Mouse (Mus musculus): ENCODE results near the gene Lpcat2.

The Lpcat2 gene

DNA sequence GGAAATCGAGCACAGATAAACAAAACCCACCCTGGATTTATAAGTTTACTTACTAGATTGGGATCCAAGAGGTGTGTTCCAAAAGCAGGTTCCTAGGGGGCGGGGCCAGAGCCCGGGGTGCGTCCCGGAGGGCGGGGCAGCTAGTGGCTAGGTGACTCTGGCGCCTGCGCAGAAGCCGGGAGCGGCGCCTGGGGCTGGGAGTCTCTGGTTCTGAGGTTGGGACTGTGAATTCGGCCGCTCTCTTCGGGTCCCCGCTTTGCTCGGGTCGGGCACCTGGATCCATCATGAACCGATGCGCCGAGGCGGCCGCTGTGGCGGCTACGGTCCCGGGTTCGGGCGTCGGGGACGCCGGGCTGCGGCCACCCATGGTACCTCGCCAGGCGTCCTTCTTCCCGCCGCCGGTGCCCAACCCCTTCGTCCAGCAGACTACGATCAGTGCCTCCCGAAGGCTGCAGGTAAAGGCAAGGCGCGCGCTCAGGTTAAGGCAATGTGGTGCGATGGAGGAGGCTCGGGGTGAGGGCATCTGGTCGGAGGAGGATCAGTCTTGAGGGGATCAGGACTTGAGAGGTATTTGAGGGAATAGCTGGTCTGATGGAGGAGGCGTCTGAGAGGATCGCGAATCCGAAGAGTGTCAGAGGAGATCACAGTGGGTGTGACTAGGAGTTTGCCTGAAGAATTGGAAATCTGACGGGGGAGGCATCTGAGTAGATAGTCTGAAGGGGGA lies at the start of gene Lpcat2:
TSS of gene Lpcat2 (plus strand) at position 169 of the 724 bp plus-strand sequence.
- in situ Hi-C loops (cut with MboI; ENCODE audit: low pct_unique_long_range_greater_than_20kb in 1 of 2, low sequenced_read_pairs in 2 of 2, unreplicated experiment in 1 of 2) = no loop called here

DNA sequence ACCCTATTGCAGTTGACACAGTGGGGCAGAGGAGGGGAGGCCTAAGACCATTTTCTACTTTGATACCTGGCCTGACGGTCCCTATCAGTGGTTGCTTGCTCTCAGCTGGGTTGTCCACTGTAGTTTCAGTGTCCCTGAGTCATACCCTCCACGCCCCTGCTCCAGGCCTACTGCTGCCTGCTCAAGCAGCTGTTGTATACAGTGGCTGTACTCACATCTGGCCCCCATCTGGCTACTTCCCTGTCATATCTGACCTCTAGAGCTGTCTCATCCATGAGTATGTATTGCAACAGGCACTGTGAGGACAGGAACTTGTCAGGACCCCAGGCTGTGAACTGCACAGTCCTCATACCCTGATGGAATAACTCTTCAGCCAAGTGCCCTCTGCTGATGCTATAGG lies 42.4 kb upstream of the Lpcat2 start:
- in situ Hi-C loops (cut with MboI; ENCODE audit: low pct_unique_long_range_greater_than_20kb in 1 of 2, low sequenced_read_pairs in 2 of 2, unreplicated experiment in 1 of 2) = loop anchor here in 1 of 2 experiments (10.0 kb wide), 1 partner anchor 182 kb away; no protein-coding TSS in a partner anchor

DNA sequence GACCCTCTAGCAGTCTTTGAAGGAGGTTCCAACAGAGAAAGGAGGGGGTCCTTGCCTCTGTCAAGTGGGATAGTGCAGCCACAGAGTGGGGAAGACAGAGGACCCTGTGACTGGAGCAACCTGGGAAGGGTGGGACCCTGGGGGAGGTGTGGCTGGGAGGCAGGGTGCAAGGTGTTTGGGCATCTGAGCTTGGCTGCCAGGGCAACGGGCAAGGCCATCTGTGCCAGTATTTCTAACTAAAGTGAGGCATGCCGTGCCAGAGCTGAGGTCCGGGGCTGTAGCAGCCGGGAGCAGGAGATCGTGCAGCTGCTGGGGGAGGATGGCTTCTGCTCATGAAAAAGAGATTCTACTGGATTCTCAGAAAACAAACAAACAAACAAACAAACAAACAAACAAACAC lies 39.5 kb upstream of the Lpcat2 start:
- in situ Hi-C loops (cut with MboI; ENCODE audit: low pct_unique_long_range_greater_than_20kb in 1 of 2, low sequenced_read_pairs in 2 of 2, unreplicated experiment in 1 of 2) = loop anchor here in 1 of 2 experiments (10.0 kb wide), 1 partner anchor 179 kb away; no protein-coding TSS in a partner anchor

DNA sequence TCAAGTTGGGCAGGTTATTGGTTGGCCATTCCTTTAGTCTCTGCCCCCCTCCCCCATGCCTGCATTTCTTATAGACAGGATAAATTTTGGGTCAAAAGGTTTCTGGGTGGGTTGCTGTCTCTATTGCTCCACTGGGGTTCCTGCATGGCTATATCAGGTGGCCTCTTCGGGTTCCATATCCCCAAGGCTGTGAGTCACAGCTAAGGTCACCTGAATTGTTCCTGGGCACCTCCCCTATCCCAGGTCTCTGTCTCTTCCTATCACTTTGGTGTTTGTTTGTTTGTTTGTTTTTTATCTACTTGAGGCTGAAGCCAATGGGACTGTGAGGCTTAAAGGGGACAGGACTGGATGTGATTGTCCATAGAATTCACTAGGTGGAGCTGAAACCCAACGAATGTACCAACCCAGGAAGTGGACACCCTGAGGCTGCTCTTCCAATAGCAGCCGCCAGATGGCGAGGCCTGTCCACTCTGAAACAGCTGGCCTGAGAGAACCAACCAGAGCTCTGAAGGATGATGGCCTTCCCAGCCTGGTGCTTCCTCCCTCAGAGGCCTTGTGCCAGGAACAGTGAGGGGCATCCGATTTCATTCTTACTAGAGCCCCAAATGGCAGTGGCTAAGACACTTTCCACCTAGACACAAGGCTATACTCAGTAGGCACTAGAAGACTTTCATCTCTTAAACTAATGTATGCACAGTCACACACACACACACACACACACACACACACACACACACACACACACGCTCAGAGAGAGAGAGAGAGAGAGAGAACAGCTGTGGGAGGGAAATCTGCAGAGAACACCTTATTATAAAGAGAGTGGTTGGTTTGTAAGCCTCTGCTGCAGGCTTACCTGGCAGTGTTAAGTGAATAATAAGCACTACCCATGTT lies 37.0 kb upstream of the Lpcat2 start:
- in situ Hi-C loops (cut with MboI; ENCODE audit: low pct_unique_long_range_greater_than_20kb in 1 of 2, low sequenced_read_pairs in 2 of 2, unreplicated experiment in 1 of 2) = loop anchor here in 1 of 2 experiments (10.0 kb wide), 1 partner anchor 177 kb away; no protein-coding TSS in a partner anchor

DNA sequence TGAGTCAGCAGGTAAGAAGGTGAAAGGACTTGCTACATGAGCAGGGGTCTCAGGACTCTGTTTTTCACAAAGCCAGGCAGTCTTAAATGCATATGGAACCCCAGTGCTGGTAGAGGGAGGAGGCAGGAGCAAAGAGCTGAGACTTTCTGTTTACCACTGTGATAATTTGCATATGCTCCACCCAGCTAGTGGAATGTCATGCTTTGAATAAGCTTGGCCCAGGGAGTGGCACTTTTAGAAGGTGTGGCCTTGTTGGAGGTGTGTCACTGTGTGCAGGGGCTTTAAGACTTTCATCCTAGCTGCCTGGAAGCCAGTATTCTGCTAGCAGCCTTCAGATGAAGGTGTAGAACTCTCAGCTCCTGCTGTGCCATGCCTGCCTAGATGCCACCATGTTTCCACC lies 34.0 kb upstream of the Lpcat2 start:
- in situ Hi-C loops (cut with MboI; ENCODE audit: low pct_unique_long_range_greater_than_20kb in 1 of 2, low sequenced_read_pairs in 2 of 2, unreplicated experiment in 1 of 2) = loop anchor here in 1 of 2 experiments (10.0 kb wide), 1 partner anchor 174 kb away; no protein-coding TSS in a partner anchor

DNA sequence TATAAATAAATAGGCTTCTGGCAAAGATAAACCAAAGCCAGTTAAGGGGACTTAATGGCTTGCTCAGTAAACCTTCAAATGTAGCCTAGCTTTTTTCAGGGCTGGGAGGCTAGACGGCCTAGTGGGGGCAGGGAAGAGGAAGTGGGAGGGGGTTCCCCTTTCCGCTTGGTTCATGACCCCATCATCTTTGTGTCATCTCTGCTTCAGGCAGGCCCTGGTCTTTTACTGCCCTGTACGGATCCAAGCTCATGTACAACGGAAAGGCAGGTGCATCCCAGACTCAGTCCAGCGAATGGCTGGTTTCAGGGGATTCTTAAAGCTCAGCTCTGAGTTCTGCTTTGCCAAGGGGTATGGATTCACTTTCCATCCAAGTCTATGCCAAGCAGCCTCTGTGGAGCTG lies 32.8 kb upstream of the Lpcat2 start:
- in situ Hi-C loops (cut with MboI; ENCODE audit: low pct_unique_long_range_greater_than_20kb in 1 of 2, low sequenced_read_pairs in 2 of 2, unreplicated experiment in 1 of 2) = loop anchor here in 1 of 2 experiments (10.0 kb wide), 1 partner anchor 172 kb away; no protein-coding TSS in a partner anchor

DNA sequence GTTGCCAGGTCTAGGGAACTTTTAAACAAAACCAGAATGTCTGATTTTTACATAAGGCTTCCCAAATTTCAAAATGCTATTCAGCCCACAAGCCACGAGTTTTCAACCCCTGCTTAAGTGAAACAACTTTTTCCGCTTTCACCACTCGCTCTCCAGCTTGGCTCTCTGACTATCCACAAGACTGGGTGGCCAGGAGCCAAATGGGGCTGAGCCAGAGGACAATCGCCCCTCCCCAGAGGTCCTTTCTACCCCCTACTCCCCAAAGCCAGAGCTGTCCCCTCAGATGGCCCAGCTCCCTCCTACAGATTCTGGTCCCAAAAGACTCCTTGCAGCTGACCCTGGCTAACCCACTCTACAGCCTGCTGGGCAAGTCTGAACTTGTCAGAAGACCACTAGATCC lies 29.1 kb upstream of the Lpcat2 start:
- in situ Hi-C loops (cut with MboI; ENCODE audit: low pct_unique_long_range_greater_than_20kb in 1 of 2, low sequenced_read_pairs in 2 of 2, unreplicated experiment in 1 of 2) = loop anchor here in 1 of 2 experiments (10.0 kb wide), 1 partner anchor 169 kb away; no protein-coding TSS in a partner anchor

DNA sequence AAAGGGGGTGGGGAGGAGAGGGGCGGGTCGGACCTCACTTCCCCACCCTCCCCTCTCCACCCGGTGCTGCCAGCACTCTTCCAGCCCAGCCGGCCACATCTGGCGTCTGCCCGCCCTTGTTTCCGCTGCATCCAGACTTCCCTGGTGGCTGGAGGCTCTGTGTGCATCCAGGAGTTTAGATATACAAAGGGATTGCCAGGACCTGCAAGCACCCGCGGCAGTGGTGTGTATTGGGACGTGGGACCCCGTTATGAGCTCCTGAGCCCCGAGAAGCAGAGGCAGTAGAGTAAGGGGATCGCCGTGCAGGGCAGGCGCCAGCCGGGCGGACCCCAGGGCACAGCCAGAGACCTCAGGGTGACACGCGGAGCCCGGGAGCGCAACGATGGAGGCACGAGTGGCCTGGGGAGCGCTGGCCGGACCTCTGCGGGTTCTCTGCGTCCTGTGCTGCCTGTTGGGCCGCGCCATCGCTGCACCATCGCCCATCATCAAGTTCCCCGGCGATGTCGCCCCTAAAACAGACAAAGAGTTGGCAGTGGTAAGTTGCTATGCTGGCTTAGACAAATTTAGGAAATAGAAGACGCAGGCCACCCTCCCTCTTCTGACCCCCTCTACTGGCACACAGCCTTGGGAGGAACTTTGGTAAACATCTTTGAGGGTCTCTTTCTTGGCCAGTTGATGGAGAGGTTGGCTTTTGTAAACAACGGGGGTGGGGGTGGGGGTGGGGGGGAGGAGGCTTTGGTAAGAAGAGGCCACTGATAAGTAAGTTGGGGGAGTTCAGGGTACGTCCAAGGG lies 27.7 kb upstream of the Lpcat2 start, which contains the start of gene Mmp2:
TSS of gene Mmp2 (plus strand) at position 49 of the 792 bp plus-strand sequence.
- in situ Hi-C loops (cut with MboI; ENCODE audit: low pct_unique_long_range_greater_than_20kb in 1 of 2, low sequenced_read_pairs in 2 of 2, unreplicated experiment in 1 of 2) = loop anchor here in 1 of 2 experiments (10.0 kb wide), 1 partner anchor 167 kb away; no protein-coding TSS in a partner anchor

DNA sequence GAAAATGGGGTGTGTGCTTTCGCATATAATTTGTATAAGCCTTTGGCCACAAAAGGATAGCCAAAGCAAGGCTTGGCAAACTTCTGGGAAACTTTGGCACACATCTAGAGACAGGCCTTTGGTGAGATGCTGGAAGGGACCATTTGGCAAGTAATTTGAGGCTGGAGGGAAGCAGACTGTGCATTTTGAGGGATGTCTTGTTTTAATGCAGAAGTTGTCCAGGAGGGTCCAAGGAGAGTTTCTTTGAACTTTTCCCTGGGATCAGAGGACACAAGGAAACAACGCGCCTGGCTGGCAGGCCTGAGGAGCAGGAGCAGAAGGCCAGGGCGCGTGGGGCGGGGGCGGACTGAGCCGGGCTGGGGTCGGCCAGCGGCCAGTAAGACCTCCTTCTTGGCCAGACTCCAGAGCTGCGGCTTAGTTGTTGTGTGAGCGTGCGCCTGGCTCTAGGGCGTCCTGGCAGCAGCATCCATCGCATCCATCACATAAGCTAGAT lies 26.8 kb upstream of the Lpcat2 start:
- in situ Hi-C loops (cut with MboI; ENCODE audit: low pct_unique_long_range_greater_than_20kb in 1 of 2, low sequenced_read_pairs in 2 of 2, unreplicated experiment in 1 of 2) = loop anchor here in 1 of 2 experiments (10.0 kb wide), 1 partner anchor 167 kb away; no protein-coding TSS in a partner anchor

DNA sequence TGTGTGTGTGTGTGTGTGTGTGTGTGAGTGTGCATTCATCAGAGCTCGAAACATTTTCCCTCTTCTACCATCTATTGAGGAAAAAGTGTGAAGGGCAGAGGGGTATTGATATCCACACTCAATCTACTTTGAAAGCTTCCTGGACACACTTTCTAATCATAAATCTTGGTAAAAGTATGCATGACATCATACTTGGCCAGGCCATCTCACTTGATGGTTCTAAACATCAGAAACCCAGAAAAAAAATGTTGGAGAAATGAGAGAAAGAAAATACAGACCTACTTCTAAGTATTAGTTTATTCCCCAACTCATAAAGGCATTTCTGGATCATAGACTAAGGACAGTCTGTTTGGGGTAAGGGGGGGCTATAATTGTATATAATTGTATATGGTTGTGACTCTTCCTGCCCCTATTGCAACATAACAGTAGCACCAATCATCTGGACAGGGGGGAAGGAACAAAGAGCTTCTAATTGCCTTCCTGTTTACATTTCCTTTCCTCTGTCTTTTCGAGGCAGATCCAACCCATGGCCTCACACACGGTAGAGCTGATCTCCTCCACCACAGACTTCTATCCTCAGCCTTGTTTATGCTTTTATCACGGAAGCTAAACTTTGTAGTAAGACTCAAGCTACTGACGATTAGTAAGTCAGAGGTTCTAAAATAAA lies 20.9 kb upstream of the Lpcat2 start:
- in situ Hi-C loops (cut with MboI; ENCODE audit: low pct_unique_long_range_greater_than_20kb in 1 of 2, low sequenced_read_pairs in 2 of 2, unreplicated experiment in 1 of 2) = no loop called here

DNA sequence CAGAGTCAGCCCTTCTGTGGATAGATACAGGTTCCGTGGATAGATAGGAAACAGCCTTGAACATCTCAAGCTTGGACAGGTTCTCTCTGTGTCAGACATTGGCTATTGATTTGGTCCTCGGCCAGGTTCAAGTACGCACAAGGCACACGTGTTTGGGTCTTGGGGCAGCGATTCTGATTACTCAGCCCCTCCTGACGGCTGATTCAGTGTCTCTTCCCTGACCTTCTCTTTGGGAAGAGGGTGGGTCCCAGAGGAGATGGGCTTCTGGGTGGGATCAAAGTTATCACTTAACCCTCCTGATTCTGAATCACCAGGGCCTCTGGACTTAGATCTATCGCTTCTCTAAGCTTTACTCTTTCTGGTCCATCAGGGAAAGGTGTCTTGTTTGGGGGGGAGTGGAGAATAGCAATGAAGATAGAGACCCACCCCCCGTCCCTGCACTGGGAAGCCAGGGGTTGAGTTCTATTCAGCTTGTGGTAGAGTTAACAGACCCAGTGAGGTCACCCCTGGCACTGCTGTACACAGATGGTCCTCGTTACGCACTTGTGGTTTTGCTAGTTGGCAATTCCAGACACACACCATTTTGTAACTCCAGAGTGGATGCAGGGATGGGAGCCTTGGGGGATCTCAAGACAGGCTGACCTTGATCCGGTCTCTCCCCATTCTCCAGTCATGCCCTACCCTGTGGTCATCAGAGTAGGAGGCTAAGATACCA lies 20.2 kb upstream of the Lpcat2 start:
- in situ Hi-C loops (cut with MboI; ENCODE audit: low pct_unique_long_range_greater_than_20kb in 1 of 2, low sequenced_read_pairs in 2 of 2, unreplicated experiment in 1 of 2) = no loop called here

DNA sequence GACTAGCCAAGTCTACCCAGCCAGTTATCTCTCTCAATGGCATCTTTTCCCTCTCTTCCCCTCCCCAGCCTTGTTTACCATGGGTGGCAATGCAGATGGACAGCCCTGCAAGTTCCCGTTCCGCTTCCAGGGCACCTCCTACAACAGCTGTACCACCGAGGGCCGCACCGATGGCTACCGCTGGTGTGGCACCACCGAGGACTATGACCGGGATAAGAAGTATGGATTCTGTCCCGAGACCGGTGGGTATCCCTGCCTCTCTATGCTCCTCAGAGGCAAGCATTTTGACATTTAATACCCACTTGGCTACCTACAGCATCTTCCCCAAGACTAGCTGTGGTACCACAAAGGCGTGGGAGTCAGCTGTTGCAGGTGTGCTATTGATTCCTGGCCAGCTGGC lies 19.2 kb upstream of the Lpcat2 start:
- in situ Hi-C loops (cut with MboI; ENCODE audit: low pct_unique_long_range_greater_than_20kb in 1 of 2, low sequenced_read_pairs in 2 of 2, unreplicated experiment in 1 of 2) = no loop called here

DNA sequence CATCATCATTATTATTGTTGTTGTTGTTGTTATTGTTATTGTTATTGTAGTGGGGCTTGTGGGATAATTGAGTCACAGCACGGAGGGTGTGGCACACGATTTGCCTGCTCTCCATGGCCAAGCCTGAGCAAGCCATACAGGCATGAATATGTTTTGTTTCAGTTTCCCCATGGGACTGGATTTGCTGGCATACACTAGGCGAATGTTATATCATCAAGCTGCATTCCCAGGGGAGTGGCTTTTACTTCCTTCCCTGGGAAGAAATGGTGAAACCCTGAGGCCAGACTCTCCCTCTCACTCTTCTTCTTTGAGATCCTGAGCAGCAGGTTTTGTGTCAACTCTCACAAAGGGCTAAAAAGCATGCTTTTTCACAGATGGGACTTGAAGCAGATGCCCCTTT lies 16.5 kb upstream of the Lpcat2 start:
- in situ Hi-C loops (cut with MboI; ENCODE audit: low pct_unique_long_range_greater_than_20kb in 1 of 2, low sequenced_read_pairs in 2 of 2, unreplicated experiment in 1 of 2) = no loop called here

DNA sequence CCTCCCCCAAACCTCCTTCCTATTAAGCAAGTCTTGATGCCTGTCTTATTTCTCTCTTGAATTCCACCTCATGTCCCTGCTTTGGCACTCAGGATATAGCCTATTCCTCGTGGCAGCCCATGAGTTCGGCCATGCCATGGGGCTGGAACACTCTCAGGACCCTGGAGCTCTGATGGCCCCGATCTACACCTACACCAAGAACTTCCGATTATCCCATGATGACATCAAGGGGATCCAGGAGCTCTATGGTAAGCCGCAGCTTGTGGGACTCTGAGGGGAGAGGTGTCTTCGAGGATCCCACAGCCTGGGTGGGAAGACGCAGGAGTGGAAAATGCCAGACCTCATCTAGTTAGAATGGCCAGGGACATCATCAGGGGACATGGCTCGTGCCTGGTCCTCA lies 16.0 kb upstream of the Lpcat2 start:
- in situ Hi-C loops (cut with MboI; ENCODE audit: low pct_unique_long_range_greater_than_20kb in 1 of 2, low sequenced_read_pairs in 2 of 2, unreplicated experiment in 1 of 2) = no loop called here

DNA sequence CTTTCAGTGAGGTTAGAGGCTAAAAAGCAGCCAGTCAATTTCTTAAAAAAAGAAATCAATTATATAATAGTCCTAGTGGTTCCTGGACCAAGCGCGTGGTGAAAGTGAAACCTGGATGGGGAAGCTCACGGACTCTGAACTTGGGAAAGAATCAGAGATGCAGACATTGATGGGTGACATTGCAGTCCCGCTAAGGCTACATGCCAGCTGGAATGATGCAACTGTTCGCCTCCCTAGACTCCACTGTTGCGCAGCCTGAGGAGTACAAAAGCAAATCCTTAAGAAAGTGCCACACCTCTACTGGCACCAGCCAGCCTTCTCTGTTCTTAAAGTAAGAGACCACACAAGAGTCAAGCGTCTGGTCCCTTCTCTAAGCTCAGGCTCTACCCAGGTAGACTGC lies 15.3 kb upstream of the Lpcat2 start:
- in situ Hi-C loops (cut with MboI; ENCODE audit: low pct_unique_long_range_greater_than_20kb in 1 of 2, low sequenced_read_pairs in 2 of 2, unreplicated experiment in 1 of 2) = no loop called here

DNA sequence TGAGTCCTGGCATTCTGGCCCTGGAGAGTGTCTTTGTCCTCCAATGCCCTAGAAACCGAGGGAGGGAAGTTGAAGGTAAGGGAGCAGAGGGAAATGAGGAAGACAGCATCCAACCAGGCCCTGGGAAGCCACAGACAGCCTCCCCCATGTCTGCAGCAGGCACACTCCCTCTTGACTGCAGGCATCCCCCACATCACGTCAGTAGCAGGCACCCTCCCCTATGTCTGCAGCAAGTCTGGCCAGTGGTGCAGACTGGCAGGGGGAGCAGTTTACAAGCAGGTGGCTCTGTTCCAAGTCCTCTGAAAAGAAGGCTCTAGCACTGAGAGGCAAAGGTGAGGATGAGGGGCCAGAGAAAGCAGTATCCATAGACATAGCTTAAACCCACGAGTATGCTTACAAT lies 8.5 kb upstream of the Lpcat2 start:
- in situ Hi-C loops (cut with MboI; ENCODE audit: low pct_unique_long_range_greater_than_20kb in 1 of 2, low sequenced_read_pairs in 2 of 2, unreplicated experiment in 1 of 2) = no loop called here

DNA sequence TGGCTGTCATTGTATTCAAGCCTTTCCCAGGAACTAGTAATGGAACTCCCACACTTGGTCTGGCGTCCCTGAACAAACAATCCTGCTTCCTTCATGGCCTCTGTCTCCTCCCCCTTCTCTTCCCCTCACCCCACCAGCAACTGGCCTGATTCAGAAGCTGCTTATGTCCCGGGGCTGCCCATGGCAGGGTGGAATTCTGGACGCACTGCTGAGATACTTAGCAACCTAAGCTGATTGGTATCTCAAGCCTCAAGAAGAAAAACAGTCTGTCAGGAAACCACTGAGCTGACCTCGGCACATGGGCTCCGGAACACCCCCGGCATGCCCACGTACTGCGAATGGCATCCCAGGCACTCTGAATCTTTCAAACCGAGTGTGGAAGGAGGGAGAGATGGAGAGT lies 7.8 kb upstream of the Lpcat2 start:
- in situ Hi-C loops (cut with MboI; ENCODE audit: low pct_unique_long_range_greater_than_20kb in 1 of 2, low sequenced_read_pairs in 2 of 2, unreplicated experiment in 1 of 2) = no loop called here
